Mouse (Mus musculus): ENCODE data around the gene Tipin. TPM values are rescaled to one million over a fixed set of nuclear protein-coding genes. Genes with fewer than 3 reads are reported as not detected.

Tipin gene
- 78.9 and 80.5 TPM in 2 replicates for polyA plus RNA-seq (2015; fragmentation: Nextera tagmentation; extraction: Ambion mirVana)

DNA sequence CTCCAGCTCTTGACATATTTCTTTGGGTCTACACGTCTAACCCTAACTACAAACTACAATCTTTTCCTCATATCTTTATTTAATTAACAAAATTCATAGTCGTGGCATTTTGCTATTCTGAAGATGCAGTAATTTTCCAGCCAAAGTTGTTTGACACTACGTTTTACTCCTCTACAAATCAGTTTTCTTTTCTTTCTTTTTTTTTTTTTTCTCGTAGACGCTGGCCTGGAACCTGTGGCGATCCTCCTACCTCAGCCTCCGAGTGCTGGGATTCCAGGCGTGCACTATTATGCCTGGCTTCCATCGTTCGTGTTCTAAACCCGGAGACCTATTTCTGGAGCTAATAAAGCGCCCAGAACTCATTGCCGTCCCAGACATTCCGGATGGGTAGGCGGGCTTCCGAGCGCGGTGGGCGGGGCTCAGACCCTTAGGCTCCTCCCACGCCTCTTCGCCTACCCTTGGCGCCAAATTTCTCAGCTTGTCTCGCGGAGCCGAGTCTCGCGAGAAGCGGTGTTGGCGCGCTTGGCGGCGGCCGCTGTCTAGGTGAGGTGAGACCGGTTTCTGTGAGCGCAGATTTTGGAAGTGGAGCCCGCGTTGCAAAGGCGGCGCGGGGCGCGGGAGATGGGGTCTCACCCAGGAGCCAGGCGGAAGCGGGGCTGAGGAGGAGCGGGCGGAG lies at the start of gene Tipin:
Tipin (plus strand) TSS at position 477 of the 676 bp plus-strand sequence.
- WGBS, result 3% methylated on average over 46 of the region's 46 CpGs
- H3K4me3 ChIP-seq, result peak within 1 kb of the TSS; percentile 87
- no peaks in the 10 kb centered on the region for H3K36me3 ChIP-seq
- H3K9ac ChIP-seq, result peak within 1 kb of the TSS; percentile 92
- no peaks in the 10 kb centered on the region for H3K27me3 ChIP-seq
- no peaks in the 10 kb centered on the region for H3K9me3 ChIP-seq
- peak within 1 kb of the TSS; percentile 89 for H3K27ac ChIP-seq (replicated peaks)
- peak; percentile 98 for ATAC-seq (ENCODE audit: low read depth)
- H3K4me2 ChIP-seq, result peak within 1 kb of the TSS; percentile 76
- H3K4me1 ChIP-seq (replicated peaks), result peaks cover 9% of the 10 kb centered on the region

DNA sequence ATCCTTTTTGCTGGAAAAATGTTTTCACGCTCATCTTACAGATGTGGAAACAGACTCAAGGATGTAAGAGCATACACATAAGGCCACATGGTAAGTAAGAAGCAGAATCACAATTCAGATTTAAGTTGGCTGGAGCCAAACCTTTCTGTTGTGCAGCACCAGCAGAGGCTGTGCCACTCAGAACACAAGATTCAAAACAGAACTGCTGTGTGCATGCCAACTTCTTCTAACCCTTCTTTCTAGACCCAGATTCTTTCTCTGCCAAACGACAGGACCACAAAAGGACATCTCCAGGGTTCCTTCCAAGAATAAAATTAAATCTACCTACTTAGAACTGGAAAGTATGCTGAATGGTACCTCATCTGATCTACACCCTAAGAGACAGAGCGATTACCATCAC lies 49.7 kb upstream of the Tipin start:
- Histone ChIP-seq H3K27me3 (no peaks in the 10 kb centered on the region), H3K4me3 (no peak overlapping the region), H3K9ac (no peak overlapping the region), H3K9me3 (no peaks in the 10 kb centered on the region), H3K4me2 (no peak overlapping the region), H3K4me1 (replicated peaks) (peaks cover 56% of the 10 kb centered on the region), H3K36me3 (no peaks in the 10 kb centered on the region), H3K27ac (replicated peaks) (peak overlapping the region; percentile 13; the same call in 1 of the 2 replicates)
- ATAC-seq (ENCODE audit: low read depth), result no peak
- WGBS, result 83% methylated on average over 3 of the region's 3 CpGs

DNA sequence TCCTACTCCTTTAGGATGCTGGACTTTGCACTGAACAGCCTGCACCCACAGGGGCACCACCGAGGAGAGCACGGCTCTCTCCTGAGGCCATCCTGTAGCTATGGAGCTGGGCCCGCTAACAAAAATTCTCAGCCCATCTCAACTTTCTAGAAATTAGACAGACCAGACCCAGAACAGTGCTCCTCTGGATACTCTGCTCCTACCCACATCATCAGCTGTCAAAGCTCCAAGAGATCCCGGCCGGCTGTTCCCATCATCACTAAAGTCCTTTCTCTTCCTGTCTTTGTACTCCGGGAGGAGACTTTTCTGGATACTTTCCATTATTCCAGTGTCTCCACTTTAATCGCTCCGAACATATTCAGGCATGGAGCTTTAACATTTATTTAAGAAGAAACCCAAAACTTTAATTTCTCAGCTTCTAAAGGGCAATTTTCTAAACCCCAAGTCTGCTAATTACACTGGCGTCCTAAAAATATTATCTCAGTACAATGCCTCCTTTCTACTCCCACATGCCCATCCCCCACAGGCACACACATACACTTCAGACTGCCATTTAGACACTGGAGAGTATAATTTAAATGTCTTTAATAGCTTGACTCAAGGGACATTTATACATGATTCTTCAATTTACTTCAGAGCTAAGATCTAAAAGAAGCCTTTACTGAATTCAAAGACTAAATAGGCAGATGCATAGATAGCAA lies 49.0 kb upstream of the Tipin start:
- 52% methylated on average over 9 of the region's 9 CpGs for WGBS
- H3K27ac ChIP-seq (replicated peaks), result no peak overlapping the region; the same call in 1 of the 2 replicates
- no peak overlapping the region for H3K4me2 ChIP-seq
- H3K36me3 ChIP-seq, result no peaks in the 10 kb centered on the region
- peaks cover 56% of the 10 kb centered on the region for H3K4me1 ChIP-seq (replicated peaks)
- no peaks in the 10 kb centered on the region for H3K9me3 ChIP-seq
- no peak overlapping the region for H3K4me3 ChIP-seq
- H3K9ac ChIP-seq, result 0 out of 2 replicates have a peak overlapping the region, but pooled peaks have one; percentile 26
- ATAC-seq (ENCODE audit: low read depth), result no peak
- H3K27me3 ChIP-seq, result no peaks in the 10 kb centered on the region

DNA sequence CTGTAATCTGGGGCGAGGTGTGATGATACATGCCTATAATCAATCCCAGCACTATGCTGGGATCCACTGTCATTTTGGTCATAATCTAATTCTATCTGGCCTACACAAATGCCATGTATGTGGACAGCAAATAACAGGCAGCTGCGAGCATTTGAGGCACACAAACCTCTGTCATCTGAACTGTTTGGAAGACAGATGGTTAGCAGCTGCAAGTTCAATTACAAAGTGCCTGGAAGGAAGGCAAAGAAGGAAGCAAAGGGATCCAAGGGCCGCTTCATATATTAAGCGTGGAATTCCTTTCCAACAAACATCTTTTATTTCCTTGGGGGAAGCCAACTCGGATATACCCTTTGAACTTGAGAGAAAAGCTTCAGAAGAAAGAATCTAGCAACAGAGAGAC lies 47.7 kb upstream of the Tipin start:
- peak overlapping the region; percentile 34; the same call in 1 of the 2 replicates for H3K27ac ChIP-seq (replicated peaks)
- no peaks in the 10 kb centered on the region for H3K27me3 ChIP-seq
- no peak overlapping the region for H3K4me2 ChIP-seq
- no peak overlapping the region for H3K4me3 ChIP-seq
- peaks cover 56% of the 10 kb centered on the region for H3K4me1 ChIP-seq (replicated peaks)
- no peaks in the 10 kb centered on the region for H3K9me3 ChIP-seq
- H3K9ac ChIP-seq, result no peak overlapping the region
- no peaks in the 10 kb centered on the region for H3K36me3 ChIP-seq
- no peak for ATAC-seq (ENCODE audit: low read depth)
- WGBS, result 31% methylated on average over 5 of the region's 5 CpGs

DNA sequence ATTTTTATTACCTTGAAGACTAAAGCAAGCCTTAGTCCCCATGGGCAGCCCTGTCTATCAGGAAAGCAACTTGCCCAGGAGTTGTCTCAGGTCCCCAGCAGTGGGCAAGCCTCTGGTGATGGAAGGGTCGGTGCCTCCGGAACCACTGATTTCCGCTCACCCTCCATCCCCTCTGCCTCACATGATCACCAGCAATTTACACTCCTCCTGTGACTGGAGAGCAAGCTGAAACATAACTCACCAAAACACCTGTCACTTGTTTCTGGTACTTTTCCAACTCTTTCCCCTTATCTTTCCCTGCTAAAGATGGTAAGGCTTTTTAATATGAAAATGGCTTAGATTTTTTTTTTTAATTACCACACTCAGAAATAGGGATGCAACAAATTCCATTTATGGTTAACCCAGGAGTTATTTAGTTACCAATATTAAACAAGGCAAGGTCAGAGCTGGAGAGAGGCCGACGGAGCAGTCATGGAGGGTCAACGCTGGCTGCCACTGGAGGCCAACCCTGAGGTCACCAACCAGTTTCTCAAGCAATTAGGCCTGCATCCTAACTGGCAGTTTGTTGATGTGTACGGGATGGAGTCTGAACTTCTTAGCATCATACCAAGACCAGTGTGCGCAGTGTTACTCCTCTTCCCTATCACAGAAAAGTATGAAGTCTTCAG lies 46.5 kb upstream of the Tipin start, which contains the start of gene Uchl4:
Uchl4 (plus strand) TSS at position 434 of the 668 bp plus-strand sequence.
- peak within 1 kb of the TSS; percentile 34; the same call in 1 of the 2 replicates for H3K27ac ChIP-seq (replicated peaks)
- no peak for ATAC-seq (ENCODE audit: low read depth)
- 84% methylated on average over 8 of the region's 8 CpGs for WGBS

DNA sequence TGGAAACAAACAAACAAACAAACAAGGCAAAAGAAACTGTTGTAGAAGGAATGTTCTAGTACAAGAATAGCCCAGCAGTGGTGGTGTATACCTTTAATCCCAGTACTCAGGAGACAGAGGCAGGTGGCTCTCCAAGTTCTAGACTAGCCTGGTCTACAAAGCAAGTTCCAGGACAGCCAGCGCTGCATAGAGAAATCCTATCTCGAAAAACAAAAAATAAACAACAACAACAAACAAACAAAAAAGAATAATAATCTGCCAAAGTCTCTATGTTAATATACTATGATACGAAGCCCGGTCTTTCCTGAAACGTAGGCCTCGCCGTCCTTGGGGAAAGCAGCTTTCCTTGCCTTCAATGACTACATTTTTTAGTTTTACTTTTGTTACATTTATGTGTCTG lies 45.3 kb upstream of the Tipin start:
- Histone ChIP-seq H3K9me3 (no peaks in the 10 kb centered on the region), H3K36me3 (no peaks in the 10 kb centered on the region), H3K27ac (replicated peaks) (no peak overlapping the region), H3K9ac (no peak overlapping the region), H3K4me2 (no peak overlapping the region), H3K4me1 (replicated peaks) (peaks cover 46% of the 10 kb centered on the region), H3K4me3 (no peak overlapping the region), H3K27me3 (no peaks in the 10 kb centered on the region)
- no peak for ATAC-seq (ENCODE audit: low read depth)
- 95% methylated on average over 7 of the region's 7 CpGs for WGBS

More for the DNA sequence above, 46.5 kb upstream of the Tipin start, which contains the start of gene Uchl4:
- H3K9me3 ChIP-seq, result no peaks in the 10 kb centered on the region
- no peak within 1 kb of the TSS for H3K4me2 ChIP-seq
- no peaks in the 10 kb centered on the region for H3K36me3 ChIP-seq
- H3K4me1 ChIP-seq (replicated peaks), result peaks cover 46% of the 10 kb centered on the region
- H3K27me3 ChIP-seq, result no peaks in the 10 kb centered on the region
- no peak within 1 kb of the TSS for H3K4me3 ChIP-seq
- H3K9ac ChIP-seq, result no peak within 1 kb of the TSS

DNA sequence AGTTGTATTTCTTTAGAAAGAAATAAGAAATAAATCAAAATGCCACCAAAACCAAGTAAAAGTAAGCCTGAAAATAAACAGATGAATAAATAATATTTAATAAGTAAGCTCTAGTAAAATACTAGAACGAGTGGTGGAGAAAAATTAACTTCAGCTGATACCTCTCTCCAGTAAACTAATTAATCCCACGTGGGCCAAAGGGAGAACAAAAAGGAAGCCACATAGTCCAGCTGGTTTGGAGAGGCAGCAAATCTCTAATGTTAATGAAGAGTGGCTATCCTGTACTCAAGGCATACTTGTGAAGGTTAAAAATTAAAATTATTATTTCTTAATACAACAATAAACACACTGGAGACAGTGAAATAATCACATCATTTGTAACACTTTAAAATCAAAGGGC lies 41.3 kb upstream of the Tipin start:
- ATAC-seq (ENCODE audit: low read depth), result no peak
- no peaks in the 10 kb centered on the region for H3K27me3 ChIP-seq
- no peak overlapping the region for H3K4me2 ChIP-seq
- WGBS, result 52% methylated on average over 2 of the region's 2 CpGs
- H3K36me3 ChIP-seq, result no peaks in the 10 kb centered on the region
- H3K4me1 ChIP-seq (replicated peaks), result peaks cover 12% of the 10 kb centered on the region
- no peaks in the 10 kb centered on the region for H3K9me3 ChIP-seq
- H3K27ac ChIP-seq (replicated peaks), result no peak overlapping the region
- no peak overlapping the region for H3K9ac ChIP-seq
- H3K4me3 ChIP-seq, result no peak overlapping the region

DNA sequence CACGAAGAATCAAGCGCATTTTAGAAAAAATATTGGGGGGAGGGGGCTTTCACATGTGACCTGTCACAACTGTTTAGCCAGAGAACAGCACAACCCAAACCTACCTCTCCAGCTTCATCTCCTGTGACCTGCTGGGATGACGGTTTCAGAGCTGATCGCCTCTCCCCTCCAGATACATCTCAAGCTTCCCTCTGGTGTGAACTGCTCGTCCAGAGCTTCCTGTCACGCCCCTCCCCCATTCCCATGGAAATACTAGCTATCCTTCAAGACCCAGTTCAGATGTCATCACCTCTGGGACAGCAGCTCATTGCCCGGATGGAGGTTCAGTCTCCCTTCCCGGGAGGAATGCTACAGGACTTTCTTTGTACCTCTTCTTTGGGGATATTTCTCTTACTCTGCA lies 40.7 kb upstream of the Tipin start:
- ATAC-seq (ENCODE audit: low read depth), result no peak
- H3K4me3 ChIP-seq, result no peak overlapping the region
- no peak overlapping the region for H3K9ac ChIP-seq
- H3K4me1 ChIP-seq (replicated peaks), result peaks cover 12% of the 10 kb centered on the region
- 49% methylated on average over 8 of the region's 8 CpGs for WGBS
- no peaks in the 10 kb centered on the region for H3K36me3 ChIP-seq
- no peak overlapping the region for H3K4me2 ChIP-seq
- H3K27me3 ChIP-seq, result no peaks in the 10 kb centered on the region
- H3K9me3 ChIP-seq, result no peaks in the 10 kb centered on the region
- H3K27ac ChIP-seq (replicated peaks), result no peak overlapping the region

DNA sequence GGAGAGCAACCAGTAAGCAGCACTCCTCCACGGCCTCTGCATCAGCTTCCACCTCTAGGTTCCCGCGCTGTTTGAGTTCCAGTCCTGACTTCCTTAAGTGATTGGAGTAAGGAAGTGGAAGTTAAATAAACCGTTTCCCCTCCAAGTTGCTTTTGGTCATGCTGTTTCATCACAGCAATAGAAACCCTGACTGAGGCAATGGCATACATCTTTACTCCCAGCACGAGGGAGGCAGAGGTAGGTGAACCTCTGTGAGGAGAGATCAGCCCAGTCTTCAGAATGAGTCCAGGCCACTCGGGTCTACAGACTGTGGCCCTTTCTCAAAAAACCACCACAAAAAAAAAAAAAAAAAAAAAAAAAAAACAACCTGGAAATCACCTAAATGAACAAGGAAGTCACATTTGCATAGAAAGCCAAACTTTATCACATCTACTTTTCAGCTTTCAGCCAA lies 39.0 kb upstream of the Tipin start:
- Histone ChIP-seq H3K9me3 (no peaks in the 10 kb centered on the region), H3K9ac (no peak overlapping the region), H3K27me3 (no peaks in the 10 kb centered on the region), H3K4me2 (no peak overlapping the region), H3K36me3 (no peaks in the 10 kb centered on the region), H3K4me3 (no peak overlapping the region), H3K27ac (replicated peaks) (no peak overlapping the region), H3K4me1 (replicated peaks) (peaks cover 12% of the 10 kb centered on the region)
- 81% methylated on average over 6 of the region's 6 CpGs for WGBS
- no peak for ATAC-seq (ENCODE audit: low read depth)

DNA sequence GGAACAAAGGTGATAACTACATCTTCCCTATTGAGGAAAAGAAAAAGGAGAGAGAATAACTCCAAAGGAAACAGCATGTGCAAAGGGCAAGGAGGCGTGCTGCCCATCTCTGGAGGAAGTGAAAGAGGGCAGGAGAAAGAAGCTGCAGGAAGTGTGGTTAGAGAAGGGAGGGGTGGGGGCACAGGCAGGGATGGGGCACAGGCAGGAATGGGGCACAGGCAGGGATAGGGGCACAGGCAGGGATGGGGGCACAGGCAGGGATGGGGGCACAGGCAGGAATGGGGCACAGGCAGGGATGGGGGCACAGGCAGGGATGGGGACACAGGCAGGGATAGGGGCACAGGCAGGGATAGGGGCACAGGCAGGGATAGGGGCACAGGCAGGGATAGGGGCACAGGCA lies 32.0 kb upstream of the Tipin start:
- Histone ChIP-seq H3K9ac (no peak overlapping the region), H3K4me3 (no peak overlapping the region), H3K27ac (replicated peaks) (no peak overlapping the region), H3K9me3 (no peaks in the 10 kb centered on the region), H3K36me3 (no peaks in the 10 kb centered on the region), H3K27me3 (no peaks in the 10 kb centered on the region), H3K4me2 (no peak overlapping the region), H3K4me1 (replicated peaks) (peaks cover 35% of the 10 kb centered on the region)
- 89% methylated on average over 1 of the region's 1 CpGs for WGBS
- ATAC-seq (ENCODE audit: low read depth), result no peak

DNA sequence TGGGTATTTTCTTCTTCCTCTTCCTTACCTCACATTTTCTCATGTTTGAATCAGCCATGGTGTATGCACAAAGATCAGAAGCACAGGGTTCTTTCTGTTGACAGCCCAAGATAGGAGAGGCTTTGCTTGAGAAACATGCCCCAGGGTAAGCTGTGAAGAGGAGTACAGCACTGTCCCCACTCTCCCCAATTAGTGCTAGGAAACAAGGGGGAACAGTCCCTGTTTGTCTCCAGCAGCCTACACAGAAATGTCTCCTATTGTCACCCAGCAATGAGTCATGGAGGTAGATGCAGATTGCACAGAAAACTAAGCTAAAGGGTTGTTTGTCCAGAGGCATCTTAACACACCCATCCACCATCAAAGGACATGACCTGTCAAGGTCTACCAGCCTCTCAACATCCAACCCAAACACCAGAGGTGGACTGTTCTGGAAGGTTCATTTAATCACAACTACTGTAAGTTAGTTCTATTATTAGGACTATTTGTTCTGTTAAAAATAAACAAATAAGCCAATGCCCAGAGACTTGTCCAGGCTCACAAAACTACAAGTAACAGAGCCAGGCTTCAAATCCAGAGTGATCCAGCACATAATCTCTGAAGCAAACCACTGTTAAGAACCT lies 31.2 kb upstream of the Tipin start:
- H3K4me3 ChIP-seq, result no peak overlapping the region
- peak overlapping the region; percentile 31; the same call in 1 of the 2 replicates for H3K9ac ChIP-seq
- no peaks in the 10 kb centered on the region for H3K9me3 ChIP-seq
- ATAC-seq (ENCODE audit: low read depth), result no peak
- no peak overlapping the region for H3K27ac ChIP-seq (replicated peaks)
- H3K36me3 ChIP-seq, result no peaks in the 10 kb centered on the region
- H3K27me3 ChIP-seq, result no peaks in the 10 kb centered on the region
- no peak overlapping the region for H3K4me2 ChIP-seq
- peaks cover 35% of the 10 kb centered on the region for H3K4me1 ChIP-seq (replicated peaks)

All from neural tube, embryonic 13.5 days (tissue).